Mouse (Mus musculus) liver, embryonic 14.5 days (tissue): Measurements from ENCODE around the gene Ak5.

Source experiments
- CTCF ChIP-seq: IDR thresholded peaks from 2 replicates; pipeline ENCODE4 v1.5.1; 2016; ENCODE audit warnings: antibody characterized with exemption, low read depth, control low read depth
- EP300 ChIP-seq: IDR thresholded peaks from 2 replicates; pipeline ENCODE4 v1.6.1; 2016; ENCODE audit warnings: antibody characterized with exemption, low read depth

DNA sequence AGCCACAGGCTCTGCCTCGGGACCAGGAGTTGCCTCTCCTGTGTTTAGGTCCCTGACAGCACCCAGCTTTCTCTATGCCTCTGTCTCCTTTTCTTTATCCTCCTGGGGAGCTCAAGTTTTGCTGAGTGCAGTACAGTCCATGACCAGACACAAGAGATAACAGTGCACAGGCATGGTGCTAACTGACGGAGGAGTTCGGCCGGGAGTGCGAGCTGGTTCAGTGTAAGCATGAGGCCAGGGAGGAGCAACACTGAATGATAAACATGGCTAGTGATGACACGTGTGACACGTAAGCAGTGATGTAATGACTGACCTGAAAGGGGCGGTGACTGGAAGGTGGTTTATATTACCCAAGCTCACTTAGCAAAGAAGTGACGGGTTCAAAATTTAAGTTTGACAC is 201.3 kb downstream of the Ak5 start:
- TF ChIP-seq CTCF = no peak
- no peak for TF ChIP-seq EP300
